Mouse (Mus musculus) duodenum, adult 2 months (tissue): ENCODE data around the gene Eif4enif1. TPM values are rescaled to one million over a fixed set of nuclear protein-coding genes. Genes with fewer than 3 reads are reported as not detected.

Experiments used
- polyA plus RNA-seq: library from polyadenylated mRNA; depleted of rRNA; stranded (reverse); fragments of >200 nt; gene quantifications from 2 replicates; pipeline ENCODE4 v1.2.3, GENCODE M21; 2012; ENCODE audit warnings: low replicate concordance; rRNA removed

The Eif4enif1 gene
- 22.9 and 30.3 TPM in 2 replicates for polyA plus RNA-seq

GRCm38 (mm10) chr11:3202231-3202701, at the start of gene Eif4enif1:
TSS of gene Eif4enif1 (plus strand) at chr11:3202392.

GRCm38 (mm10) chr11:3193363-3193762, 8.8 kb upstream of the Eif4enif1 start, which contains the start of gene Sfi1:
TSS of gene Sfi1 (minus strand) at chr11:3193463.

GRCm38 (mm10) chr11:3266079-3266685, 64.0 kb downstream of the Eif4enif1 start, which contains the start of gene Drg1:
TSS of gene Drg1 (minus strand) at chr11:3266415.

GRCm38 (mm10) chr11:3288521-3289301, 86.5 kb downstream of the Eif4enif1 start, which contains the start of gene Patz1:
TSS of gene Patz1 (plus strand) at chr11:3288874.

Other genes with a start within 250 kb of the Eif4enif1 start
- gene Sfi1, start 8.9 kb upstream of the Eif4enif1 start, polyA plus RNA-seq = 13.9 and 19.6 TPM in 2 replicates
- 3.3 and 3.5 TPM in 2 replicates for gene Drg1, start 64.0 kb downstream of the Eif4enif1 start, polyA plus RNA-seq
- 11.2 and 16.9 TPM in 2 replicates for gene Patz1, start 86.5 kb downstream of the Eif4enif1 start, polyA plus RNA-seq
- gene Pik3ip1, start 128.0 kb downstream of the Eif4enif1 start, polyA plus RNA-seq = 6.7 and 8.3 TPM in 2 replicates
- 44.2 and 68.7 TPM in 2 replicates for gene Limk2, start 206.8 kb downstream of the Eif4enif1 start, polyA plus RNA-seq
- gene Rnf185, start 250.0 kb downstream of the Eif4enif1 start, polyA plus RNA-seq = 27.5 and 28.0 TPM in 2 replicates